ENCODE assay signal across 7 mouse cellular contexts in the genomic region with DNA sequence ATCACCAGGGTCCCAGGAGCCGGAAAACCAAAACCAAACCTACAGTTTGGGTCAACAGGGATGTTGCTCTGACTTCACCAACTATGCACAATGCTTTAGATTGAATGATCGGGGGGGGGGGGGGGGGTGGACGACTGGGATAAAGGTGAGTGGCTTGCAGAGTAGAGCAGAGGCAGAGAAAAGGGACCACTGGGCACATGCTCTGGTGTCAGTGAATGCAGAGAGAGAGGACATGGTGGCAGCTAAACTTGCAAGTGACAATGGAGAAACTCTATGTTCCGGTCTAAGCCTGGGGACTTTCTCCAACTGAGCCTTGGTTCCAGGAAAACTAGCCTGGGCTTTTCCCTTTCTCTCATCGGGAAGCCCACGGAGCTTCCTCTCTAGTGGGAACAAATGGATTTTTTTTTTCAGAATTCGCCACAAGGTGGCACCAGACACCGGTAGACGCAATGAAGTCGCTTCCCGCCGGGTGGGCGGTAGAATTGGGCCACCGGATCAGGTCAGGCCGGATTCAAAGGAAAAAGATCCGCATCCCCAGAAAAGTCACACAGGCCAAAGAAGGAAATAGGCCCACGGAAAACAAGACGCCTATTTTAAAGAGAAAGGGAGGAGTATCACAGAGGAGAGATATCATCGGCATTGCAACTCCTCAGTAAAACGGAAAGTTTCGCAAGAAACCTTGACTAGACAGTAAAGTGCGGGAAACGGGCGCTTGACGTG. TPM values are rescaled to one million over a fixed set of nuclear protein-coding genes. Genes with fewer than 3 reads are reported as not detected.
DNase-seq lines count a peak whose midpoint lies in the region; ATAC-seq lines count a peak whose summit lies in the region.

No protein-coding gene starts in this region.

- no peak overlapping the region for H3K27ac ChIP-seq in intestine, embryonic 14.5 days (ENCODE audit: low read depth)

- peak; percentile 30; the same call in 1 of the 2 replicates for ATAC-seq in intestine, embryonic 14.5 days (replicated peaks; ENCODE audit: low FRiP score, low TSS enrichment, low read depth)

- H3K4me2 ChIP-seq in intestine, embryonic 14.5 days (ENCODE audit: low read length): peak overlapping the region; percentile 85

- H3K9ac ChIP-seq in intestine, embryonic 14.5 days (ENCODE audit: low read length): peak overlapping the region; percentile 47

- H3K9me3 ChIP-seq in intestine, embryonic 14.5 days (ENCODE audit: control insufficient read depth, low read length): no peaks in the 10 kb centered on the region

- intact Hi-C loops in left cerebral cortex, postnatal 25 days (cut with DNase I): loop anchor here (1.0 to 5.0 kb wide), 2 partner anchors 188 to 703 kb away; no protein-coding TSS in a partner anchor

- no peaks in the 10 kb centered on the region for H3K27me3 ChIP-seq in intestine, embryonic 14.5 days (replicated peaks; ENCODE audit: control insufficient read depth, insufficient read depth, low read length)

- 9% methylated on average over 25 of the region's 25 CpGs for WGBS in intestine, embryonic 14.5 days

- H3K36me3 ChIP-seq in intestine, embryonic 14.5 days (ENCODE audit: control insufficient read depth, insufficient read depth, low read length): peaks cover 8% of the 10 kb centered on the region; the same call in 1 of the 2 replicates

- H3K4me3 ChIP-seq in intestine, embryonic 14.5 days (ENCODE audit: low read depth, low read length): peak overlapping the region; percentile 40

- no peaks in the 10 kb centered on the region for H3K4me1 ChIP-seq in intestine, embryonic 14.5 days (replicated peaks; ENCODE audit: control insufficient read depth, insufficient read depth, low read length)

- DNase-seq in adrenal gland, adult 18-20 months (ENCODE audit: low spot score in 2 of 2): peak; percentile 73 to 81
- DNase-seq in embryo, embryonic 10.5 days (ENCODE audit: low spot score): peak; percentile 94
- DNase-seq in gastrocnemius, postnatal 25 days: peak; percentile 62
- peak; percentile 88 for DNase-seq in intestine, embryonic 14.5 days (ENCODE audit: low spot score)
- peak; percentile 75 to 80 for DNase-seq in left cerebral cortex, postnatal 25 days (ENCODE audit: low spot score in 2 of 2)
- peak; percentile 90 for DNase-seq in mesoderm, embryonic 11.5 days (ENCODE audit: low read depth, low spot score)
- peak; percentile 65 for DNase-seq in right cerebral cortex, postnatal 25 days

RNA-seq across cellular contexts. Expression of gene Il20rb, which starts 32.5 kb away (rescaled TPM):
- 1 to 10 TPM in 1 of 2 experiments, under 1 TPM in 1; 0.63 to 1.4 TPM for total RNA-seq in adrenal gland, adult 18-20 months (2021)
- total RNA-seq in gastrocnemius, postnatal 25 days (2021): 1 to 10 TPM; 1.3 to 1.7 TPM
- 1.5 and 1.6 TPM in 2 replicates for polyA plus RNA-seq in intestine, embryonic 14.5 days (2014; fragmentation: Nextera tagmentation; extraction: Ambion mirVana)
- under 1 TPM; 0.18 to 0.28 TPM for total RNA-seq in left cerebral cortex, postnatal 25 days (2021)
